Mouse (Mus musculus) testis, adult 2 months (tissue): Measurements from ENCODE around the gene Dlec1.

Source experiments
- CTCF ChIP-seq: fragments of 200-500 bp; IDR thresholded peaks from 2 replicates; pipeline ENCODE4 v1.5.1; 2012; ENCODE audit warnings: low read depth, mild to moderate bottlenecking, inconsistent platforms, low read length, moderate library complexity; ENCODE audit not compliant: control insufficient read depth, insufficient read depth, insufficient replicate concordance
- POLR2A ChIP-seq: fragments of 200-500 bp; IDR thresholded peaks from 2 replicates; pipeline ENCODE4 v1.6.1; 2012; ENCODE audit warnings: low read depth, mild to moderate bottlenecking, inconsistent platforms, low read length, moderate library complexity; ENCODE audit not compliant: control insufficient read depth

DNA sequence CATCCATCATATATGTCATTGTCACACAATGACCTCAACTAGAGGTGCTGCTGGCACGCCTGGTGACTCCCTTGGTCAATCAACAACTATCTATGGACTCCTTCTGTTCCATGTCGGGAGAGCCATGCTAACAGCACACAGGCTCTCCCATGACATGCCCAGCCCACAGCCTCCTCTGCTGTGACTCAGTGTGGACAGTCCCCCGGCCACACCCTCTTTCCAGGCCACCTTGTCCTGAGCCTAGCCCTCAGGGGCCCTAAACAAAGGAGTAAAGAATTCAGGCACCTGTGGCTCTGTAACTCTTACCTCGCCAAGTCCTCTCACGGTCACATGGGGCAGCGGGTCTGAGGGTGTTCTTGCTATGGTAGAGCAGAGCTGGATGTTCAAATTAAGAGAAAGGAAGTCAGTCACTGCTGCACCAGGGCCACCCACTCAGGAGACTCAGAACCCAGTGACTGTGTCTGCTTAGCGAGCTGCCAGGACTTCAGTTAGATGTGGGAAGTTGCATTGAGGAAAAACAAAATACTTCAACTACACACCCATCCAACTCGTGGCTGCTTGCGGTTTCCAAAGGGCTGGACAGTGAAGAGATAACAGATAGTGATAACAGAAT lies 48.2 kb upstream of the Dlec1 start:
- TF ChIP-seq CTCF (no peak), POLR2A (no peak)
